Mouse (Mus musculus) liver, postnatal 0 days (tissue): ENCODE measurements around the gene Scgb1a1.

ENCODE experiments used
- CTCF ChIP-seq: sonication (generic); IDR thresholded peaks from 2 replicates; pipeline ENCODE4 v1.5.1; 2016; ENCODE audit warnings: antibody characterized with exemption, low read depth
- EP300 ChIP-seq: IDR thresholded peaks from 2 replicates; pipeline ENCODE4 v1.6.1; 2016; ENCODE audit warnings: antibody characterized with exemption, low read depth, mild to moderate bottlenecking

GRCm38 (mm10) chr19:9070316-9070715 is 17.4 kb downstream of the Scgb1a1 start:
- TF ChIP-seq CTCF (no peak), EP300 (no peak)
